Mouse (Mus musculus): ENCODE results near the gene Kctd2. TPM values are rescaled to one million over a fixed set of nuclear protein-coding genes. Genes with fewer than 3 reads are reported as not detected.
A peak's percentile ranks its signal among the peaks of the same experiment; 100 is the strongest.

Gene Kctd2
- 4.7 and 4.8 TPM in 2 replicates for polyA plus RNA-seq (2015; fragmentation: Nextera tagmentation; extraction: Ambion mirVana)

DNA sequence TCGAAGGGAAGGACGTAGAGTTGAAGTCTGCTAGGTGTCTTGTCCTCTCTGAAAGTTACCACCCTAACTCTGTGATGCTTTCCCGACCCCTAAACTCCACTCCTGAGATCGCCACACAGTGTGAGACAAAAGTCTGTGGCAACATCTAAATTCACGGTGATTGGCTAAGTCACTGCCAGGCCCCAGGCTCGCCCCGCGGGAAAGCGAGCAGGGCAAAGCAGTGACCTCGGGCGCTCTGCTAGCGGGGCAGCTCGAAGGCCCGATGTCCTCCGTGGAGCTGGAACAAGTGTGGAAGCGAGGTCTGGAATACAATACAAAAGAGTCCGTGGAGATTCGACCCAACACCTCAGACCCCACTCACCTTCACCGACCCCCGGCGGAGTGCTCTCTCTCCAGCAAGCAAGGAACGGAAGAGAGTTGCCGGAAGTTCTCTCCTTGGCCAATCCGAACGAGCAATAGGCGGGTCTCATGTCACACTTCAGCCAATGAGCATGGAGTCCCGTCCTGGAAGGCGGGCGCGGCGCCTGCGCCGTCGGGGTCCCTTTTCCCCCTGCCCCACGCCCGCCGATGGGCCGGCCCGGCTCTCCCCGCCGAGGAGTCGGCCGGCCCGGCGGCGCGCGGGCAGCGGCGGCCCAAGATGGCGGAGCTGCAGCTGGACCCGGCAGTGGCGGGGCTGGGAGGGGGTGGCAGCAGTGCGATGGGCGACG lies at the start of gene Kctd2, which contains the start of gene Atp5h:
Gene Kctd2, plus strand, starts transcription at position 598 of the 707 bp plus-strand sequence.
Gene Atp5h, minus strand, starts transcription at position 432 of the 707 bp plus-strand sequence.
- peak; percentile 98 for ATAC-seq (ENCODE audit: low FRiP score, low TSS enrichment)
- Histone ChIP-seq H3K9ac (replicated peaks; ENCODE audit: low read length) (peak within 1 kb of the TSS; percentile 92), H3K4me1 (ENCODE audit: insufficient read depth, low read length) (peaks cover 29% of the 10 kb centered on the region), H3K36me3 (ENCODE audit: insufficient read depth, low read length) (peaks cover 40% of the 10 kb centered on the region), H3K27me3 (ENCODE audit: insufficient read depth, low read length) (no peaks in the 10 kb centered on the region), H3K9me3 (ENCODE audit: low read length) (no peaks in the 10 kb centered on the region), H3K4me3 (ENCODE audit: low read length) (peak within 1 kb of the TSS; percentile 98), H3K27ac (ENCODE audit: low read length) (peak within 1 kb of the TSS; percentile 84), H3K4me2 (replicated peaks; ENCODE audit: low read depth, low read length) (peak within 1 kb of the TSS; percentile 83)
- WGBS: under 1% methylated on average over 52 of the region's 56 CpGs

DNA sequence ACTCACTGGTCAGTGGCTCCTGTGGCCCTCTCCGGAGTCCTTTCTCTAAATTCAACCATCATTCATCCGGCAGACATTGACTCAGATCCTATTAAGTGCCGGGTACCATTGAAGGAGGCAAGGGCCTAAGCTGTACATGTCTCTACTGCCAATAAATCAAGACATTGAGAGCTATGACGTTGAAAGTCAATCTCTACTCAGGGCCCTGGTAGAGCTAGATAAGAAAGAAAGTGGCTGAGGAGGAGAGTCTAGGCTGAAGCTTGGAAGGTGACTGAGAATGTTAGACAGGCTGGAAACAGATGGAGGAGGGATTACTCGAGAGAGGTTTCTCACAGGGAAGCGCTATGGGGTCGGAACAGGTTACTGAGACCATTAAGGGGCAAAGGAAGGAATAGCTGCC lies 49.6 kb upstream of the Kctd2 start:
- Histone ChIP-seq H3K27me3 (ENCODE audit: insufficient read depth, low read length) (peaks cover 70% of the 10 kb centered on the region), H3K9ac (replicated peaks; ENCODE audit: low read length) (no peak overlapping the region)

DNA sequence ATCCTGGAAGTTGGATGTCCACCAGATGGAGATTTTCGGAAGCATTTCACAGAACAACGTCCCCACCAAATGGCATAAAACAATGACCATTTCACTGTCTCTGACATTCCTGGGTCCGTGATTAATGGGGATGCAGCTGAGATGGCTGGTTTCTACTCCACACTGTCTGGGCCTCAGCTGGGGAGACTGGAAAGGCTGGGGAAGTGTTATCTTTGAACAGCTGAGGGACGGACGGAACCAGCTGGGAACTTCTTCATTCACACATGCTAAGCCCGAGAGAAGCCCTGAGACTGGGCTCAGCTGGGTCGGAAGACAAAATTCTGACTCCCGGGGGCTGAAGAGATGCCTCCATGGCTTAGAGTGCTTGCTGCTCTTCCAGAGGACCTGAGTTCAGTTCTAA lies 48.6 kb upstream of the Kctd2 start:
- no peak for ATAC-seq (ENCODE audit: low FRiP score, low TSS enrichment)
- H3K4me3 ChIP-seq (ENCODE audit: low read length): no peak overlapping the region

More for the DNA sequence above, 49.6 kb upstream of the Kctd2 start:
- Histone ChIP-seq H3K4me3 (ENCODE audit: low read length) (no peak overlapping the region), H3K27ac (ENCODE audit: low read length) (no peak overlapping the region), H3K9me3 (ENCODE audit: low read length) (no peaks in the 10 kb centered on the region), H3K4me1 (ENCODE audit: insufficient read depth, low read length) (peaks cover 21% of the 10 kb centered on the region), H3K36me3 (ENCODE audit: insufficient read depth, low read length) (no peaks in the 10 kb centered on the region), H3K4me2 (replicated peaks; ENCODE audit: low read depth, low read length) (no peak overlapping the region)
- 50% methylated on average over 7 of the region's 7 CpGs for WGBS
- ATAC-seq (ENCODE audit: low FRiP score, low TSS enrichment): no peak

DNA sequence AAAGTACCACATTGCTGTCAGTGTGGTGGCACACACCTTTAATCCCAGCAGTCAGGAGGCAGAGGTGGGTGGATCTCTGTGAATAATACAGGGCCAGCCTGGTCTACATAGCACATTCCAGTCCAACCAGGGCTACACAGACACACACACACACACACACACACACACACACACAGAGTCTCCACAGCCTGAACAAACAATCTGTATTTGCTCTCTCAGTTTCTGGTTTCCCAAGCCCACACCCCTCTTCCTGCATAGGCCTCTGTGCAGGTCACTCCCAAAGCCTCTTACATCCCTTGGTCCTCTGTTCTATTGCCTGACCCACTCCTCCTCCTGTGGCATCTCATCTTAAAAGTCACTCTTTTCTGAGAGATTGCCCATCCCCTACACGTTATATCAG lies 47.9 kb upstream of the Kctd2 start:
- Histone ChIP-seq H3K27ac (ENCODE audit: low read length) (no peak overlapping the region), H3K27me3 (ENCODE audit: insufficient read depth, low read length) (peaks cover 70% of the 10 kb centered on the region), H3K4me2 (replicated peaks; ENCODE audit: low read depth, low read length) (no peak overlapping the region), H3K36me3 (ENCODE audit: insufficient read depth, low read length) (no peaks in the 10 kb centered on the region), H3K9me3 (ENCODE audit: low read length) (no peaks in the 10 kb centered on the region), H3K4me1 (ENCODE audit: insufficient read depth, low read length) (peaks cover 12% of the 10 kb centered on the region), H3K9ac (replicated peaks; ENCODE audit: low read length) (no peak overlapping the region), H3K4me3 (ENCODE audit: low read length) (no peak overlapping the region)
- no peak for ATAC-seq (ENCODE audit: low FRiP score, low TSS enrichment)
- WGBS: 34% methylated on average over 1 of the region's 1 CpGs

More for the DNA sequence above, 48.6 kb upstream of the Kctd2 start:
- Histone ChIP-seq H3K4me2 (replicated peaks; ENCODE audit: low read depth, low read length) (no peak overlapping the region), H3K27ac (ENCODE audit: low read length) (no peak overlapping the region), H3K36me3 (ENCODE audit: insufficient read depth, low read length) (no peaks in the 10 kb centered on the region), H3K9me3 (ENCODE audit: low read length) (no peaks in the 10 kb centered on the region), H3K27me3 (ENCODE audit: insufficient read depth, low read length) (peaks cover 76% of the 10 kb centered on the region), H3K4me1 (ENCODE audit: insufficient read depth, low read length) (peaks cover 18% of the 10 kb centered on the region), H3K9ac (replicated peaks; ENCODE audit: low read length) (no peak overlapping the region)
- WGBS: 53% methylated on average over 8 of the region's 8 CpGs

DNA sequence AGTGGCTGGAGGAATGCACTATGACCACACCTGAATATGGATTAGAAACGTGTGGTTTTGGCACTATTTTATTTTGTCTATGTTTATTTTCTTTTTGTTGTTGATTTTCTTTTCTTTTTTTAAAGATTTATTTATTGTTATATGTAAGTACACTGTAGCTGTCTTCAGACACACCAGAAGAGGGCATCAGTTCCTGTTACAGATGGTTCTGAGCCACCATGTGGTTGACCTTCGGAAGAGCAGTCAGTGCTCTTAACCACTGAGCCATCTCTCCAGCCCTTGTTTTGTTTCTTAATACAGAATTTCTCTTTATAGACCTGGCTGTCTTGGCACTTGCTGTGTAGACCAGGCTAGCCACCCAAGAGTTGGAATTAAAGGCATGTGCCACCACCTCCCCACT lies 47.2 kb upstream of the Kctd2 start:
- H3K4me1 ChIP-seq (ENCODE audit: insufficient read depth, low read length): peaks cover 8% of the 10 kb centered on the region; the same call in 1 of the 2 replicates
- H3K27ac ChIP-seq (ENCODE audit: low read length): no peak overlapping the region
- no peak overlapping the region for H3K4me2 ChIP-seq (replicated peaks; ENCODE audit: low read depth, low read length)
- H3K4me3 ChIP-seq (ENCODE audit: low read length): no peak overlapping the region
- H3K36me3 ChIP-seq (ENCODE audit: insufficient read depth, low read length): no peaks in the 10 kb centered on the region
- no peak overlapping the region for H3K9ac ChIP-seq (replicated peaks; ENCODE audit: low read length)
- WGBS: 45% methylated on average over 2 of the region's 2 CpGs
- H3K9me3 ChIP-seq (ENCODE audit: low read length): no peaks in the 10 kb centered on the region
- H3K27me3 ChIP-seq (ENCODE audit: insufficient read depth, low read length): peaks cover 65% of the 10 kb centered on the region
- no peak for ATAC-seq (ENCODE audit: low FRiP score, low TSS enrichment)

DNA sequence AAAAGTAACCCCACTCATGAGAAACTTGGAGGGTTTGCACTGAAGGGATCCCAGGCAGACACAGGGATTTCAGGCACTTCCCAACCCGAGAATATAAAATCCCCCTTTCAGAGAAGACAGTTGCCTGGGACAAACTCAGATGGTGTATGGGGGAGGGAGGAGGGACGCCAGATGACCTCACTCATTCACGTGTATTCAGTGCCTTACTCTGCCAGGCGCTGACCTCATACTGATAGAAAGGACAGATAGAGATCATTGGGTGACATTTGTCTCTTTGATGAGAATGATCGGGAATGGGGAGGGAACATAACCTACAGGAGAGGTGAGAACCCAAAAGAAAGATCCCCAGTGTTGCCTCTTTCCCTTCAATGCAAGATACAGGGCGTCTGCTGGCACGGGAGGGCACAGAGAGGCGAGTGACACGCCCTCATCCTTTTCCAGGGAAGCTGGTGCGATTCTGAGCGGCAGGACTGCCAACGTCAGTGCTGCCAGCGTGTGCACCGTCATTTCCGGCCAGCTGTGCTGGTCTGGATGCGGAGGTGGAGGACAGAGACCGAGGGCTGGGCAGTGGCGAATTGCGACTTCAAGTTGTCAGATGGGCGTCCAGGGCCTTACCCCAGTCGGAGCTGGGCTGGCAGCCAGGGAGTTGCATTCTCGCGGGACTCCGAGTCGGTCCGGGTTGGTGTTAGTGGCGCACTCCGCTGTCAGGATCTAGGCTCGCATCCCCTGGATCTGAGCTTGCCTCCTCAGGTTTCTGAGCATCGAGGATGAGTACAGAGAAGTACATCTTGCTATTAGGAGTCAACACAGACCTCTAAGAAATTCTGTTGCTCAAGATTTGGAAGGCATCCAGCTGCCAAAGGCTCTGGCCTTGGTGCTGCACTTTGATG lies 45.9 kb upstream of the Kctd2 start:
- ATAC-seq (ENCODE audit: low FRiP score, low TSS enrichment): peak; percentile 39
- H3K9me3 ChIP-seq (ENCODE audit: low read length): no peaks in the 10 kb centered on the region
- peak overlapping the region; percentile 57 for H3K4me2 ChIP-seq (replicated peaks; ENCODE audit: low read depth, low read length)
- 2% methylated on average over 30 of the region's 30 CpGs for WGBS
- peak overlapping the region; percentile 43 for H3K9ac ChIP-seq (replicated peaks; ENCODE audit: low read length)
- peaks cover 8% of the 10 kb centered on the region; the same call in 1 of the 2 replicates for H3K4me1 ChIP-seq (ENCODE audit: insufficient read depth, low read length)
- no peaks in the 10 kb centered on the region for H3K36me3 ChIP-seq (ENCODE audit: insufficient read depth, low read length)
- peaks cover 55% of the 10 kb centered on the region for H3K27me3 ChIP-seq (ENCODE audit: insufficient read depth, low read length)
- peak overlapping the region; percentile 40 for H3K4me3 ChIP-seq (ENCODE audit: low read length)
- no peak overlapping the region for H3K27ac ChIP-seq (ENCODE audit: low read length)

DNA sequence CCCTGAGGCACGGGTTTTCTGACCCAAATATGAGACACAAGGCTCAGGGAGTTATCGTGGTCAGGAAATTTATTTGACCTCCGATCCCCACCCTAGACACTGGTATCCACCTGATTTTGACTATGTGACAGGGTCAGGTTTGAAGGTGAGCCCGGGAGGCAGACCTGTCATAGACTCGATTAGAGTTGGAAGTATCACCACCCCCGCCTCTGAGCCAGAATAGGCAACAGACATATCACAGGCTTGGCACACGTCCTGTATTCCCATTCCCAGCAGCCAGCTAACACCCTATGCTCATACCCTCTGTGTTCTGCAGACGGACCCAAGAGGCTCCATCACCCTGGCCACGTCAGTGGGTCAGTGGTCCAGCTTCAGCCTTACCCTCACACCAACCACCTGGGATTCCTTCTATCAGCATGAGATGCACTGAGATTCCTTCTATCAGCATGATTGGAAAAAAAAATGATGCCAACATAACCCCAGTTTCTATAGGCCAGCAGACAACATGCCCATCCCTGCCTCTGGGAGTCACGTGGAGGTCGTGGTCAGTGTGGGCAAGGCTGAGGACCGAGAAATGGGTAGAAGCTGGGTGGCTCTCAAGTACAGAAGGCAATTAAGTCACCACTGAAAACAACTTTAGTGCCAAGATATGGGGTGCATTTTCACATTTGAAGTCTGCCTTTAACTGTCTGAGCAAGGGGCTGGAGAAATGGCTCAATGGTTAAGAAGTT lies 45.1 kb upstream of the Kctd2 start:
- H3K27me3 ChIP-seq (ENCODE audit: insufficient read depth, low read length): peaks cover 47% of the 10 kb centered on the region
- no peak for ATAC-seq (ENCODE audit: low FRiP score, low TSS enrichment)
- H3K4me3 ChIP-seq (ENCODE audit: low read length): peak overlapping the region; percentile 40; the same call in 1 of the 2 replicates
- no peaks in the 10 kb centered on the region for H3K9me3 ChIP-seq (ENCODE audit: low read length)
- 63% methylated on average over 12 of the region's 12 CpGs for whole genome bisulfite sequencing
- peak overlapping the region; percentile 57 for H3K4me2 ChIP-seq (replicated peaks; ENCODE audit: low read depth, low read length)
- H3K36me3 ChIP-seq (ENCODE audit: insufficient read depth, low read length): no peaks in the 10 kb centered on the region
- no peak overlapping the region for H3K27ac ChIP-seq (ENCODE audit: low read length)
- peaks cover 8% of the 10 kb centered on the region; the same call in 1 of the 2 replicates for H3K4me1 ChIP-seq (ENCODE audit: insufficient read depth, low read length)
- peak overlapping the region; percentile 43; the same call in 1 of the 2 replicates for H3K9ac ChIP-seq (replicated peaks; ENCODE audit: low read length)

DNA sequence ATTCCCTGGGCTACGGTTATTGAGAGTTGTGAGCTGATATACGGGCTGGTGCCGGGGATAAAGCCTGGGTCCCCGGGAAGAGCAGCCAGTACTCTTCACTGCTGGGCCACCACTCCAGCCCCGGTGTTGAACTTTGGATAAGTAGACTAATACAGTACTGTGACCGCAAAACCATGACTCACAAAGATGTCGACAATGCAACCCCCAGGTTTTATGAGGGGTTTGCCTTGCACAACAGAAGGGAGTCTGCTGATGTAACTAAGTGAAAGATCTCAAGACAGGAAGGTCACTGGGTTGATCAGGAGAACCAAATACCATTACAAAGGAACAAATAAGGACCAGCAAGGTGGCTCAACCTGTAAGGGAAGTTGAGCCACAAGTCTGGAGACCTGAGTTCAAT lies 43.2 kb upstream of the Kctd2 start:
- peaks cover 30% of the 10 kb centered on the region for H3K27me3 ChIP-seq (ENCODE audit: insufficient read depth, low read length)
- H3K36me3 ChIP-seq (ENCODE audit: insufficient read depth, low read length): no peaks in the 10 kb centered on the region
- no peak overlapping the region for H3K4me3 ChIP-seq (ENCODE audit: low read length)
- peaks cover 14% of the 10 kb centered on the region; the same call in 1 of the 2 replicates for H3K4me1 ChIP-seq (ENCODE audit: insufficient read depth, low read length)
- no peak overlapping the region for H3K4me2 ChIP-seq (replicated peaks; ENCODE audit: low read depth, low read length)
- H3K9ac ChIP-seq (replicated peaks; ENCODE audit: low read length): no peak overlapping the region
- H3K9me3 ChIP-seq (ENCODE audit: low read length): no peaks in the 10 kb centered on the region
- 66% methylated on average over 7 of the region's 7 CpGs for WGBS
- ATAC-seq (ENCODE audit: low FRiP score, low TSS enrichment): no peak
- no peak overlapping the region for H3K27ac ChIP-seq (ENCODE audit: low read length)

DNA sequence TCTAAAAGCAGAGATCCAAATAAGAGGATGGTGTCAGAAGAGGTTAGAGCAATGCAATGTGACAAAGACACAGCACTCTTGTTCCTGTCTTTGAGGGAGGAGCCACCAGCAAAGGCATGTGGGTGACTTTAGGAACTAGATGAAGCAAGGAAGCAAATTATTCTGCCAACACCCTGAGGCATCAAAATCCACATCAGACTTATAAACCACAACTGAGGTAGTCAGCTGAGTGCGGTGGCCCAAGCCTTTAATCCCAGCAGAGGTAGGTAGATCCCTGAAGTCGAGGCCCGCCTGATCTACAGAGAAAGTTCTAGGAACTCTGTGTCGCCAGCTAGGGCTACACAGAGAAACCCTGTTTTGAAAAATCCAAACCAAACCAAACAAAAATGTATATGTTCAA lies 42.7 kb upstream of the Kctd2 start:
- H3K4me2 ChIP-seq (replicated peaks; ENCODE audit: low read depth, low read length): no peak overlapping the region
- H3K27me3 ChIP-seq (ENCODE audit: insufficient read depth, low read length): peaks cover 29% of the 10 kb centered on the region
- H3K9me3 ChIP-seq (ENCODE audit: low read length): no peaks in the 10 kb centered on the region
- WGBS: 81% methylated on average over 4 of the region's 4 CpGs
- H3K4me1 ChIP-seq (ENCODE audit: insufficient read depth, low read length): peaks cover 14% of the 10 kb centered on the region; the same call in 1 of the 2 replicates
- no peaks in the 10 kb centered on the region for H3K36me3 ChIP-seq (ENCODE audit: insufficient read depth, low read length)
- no peak overlapping the region for H3K4me3 ChIP-seq (ENCODE audit: low read length)
- no peak overlapping the region for H3K27ac ChIP-seq (ENCODE audit: low read length)
- ATAC-seq (ENCODE audit: low FRiP score, low TSS enrichment): no peak
- H3K9ac ChIP-seq (replicated peaks; ENCODE audit: low read length): no peak overlapping the region
